In genomic region chr10:112928452-112929221, GRCm38 (mm10) we compare ENCODE assay signal across 8 mouse cellular contexts. TPM values are rescaled to one million over a fixed set of nuclear protein-coding genes. Genes with fewer than 3 reads are reported as not detected.
DNase-seq lines count a peak whose midpoint lies in the region; ATAC-seq and TF ChIP-seq lines count a peak whose summit lies in the region.

TSS of gene Atxn7l3b (minus strand) at chr10:112929001.

- TF ChIP-seq CTCF in MEL (IDR thresholded peaks at IDR 0.05 in 2 of 3, conservative IDR thresholded peaks at IDR 0.05 in 1 of 3; ENCODE audit: control insufficient read depth in 1 of 3, insufficient read depth in 1 of 3, low read depth in 2 of 3, low read length in 3 of 3, poor library complexity in 1 of 3, severe bottlenecking in 1 of 3), result no peak
- TF ChIP-seq CTCF in cerebellum, adult 2 months (IDR thresholded peaks at IDR 0.05; ENCODE audit: borderline replicate concordance, insufficient read depth, low read depth, low read length), result no peak
- no peak for TF ChIP-seq CTCF in forebrain, postnatal 0 days (IDR thresholded peaks at IDR 0.05; ENCODE audit: low read depth)

- H3K4me2 ChIP-seq in forebrain, postnatal 0 days (ENCODE audit: low read depth), result peak within 1 kb of the TSS; percentile 82
- peak within 1 kb of the TSS; percentile 68 for H3K4me2 ChIP-seq in lung, embryonic 15.5 days

- H3K27ac ChIP-seq in MEL (ENCODE audit: control insufficient read depth, low read depth, low read length), result peak within 1 kb of the TSS; percentile 80
- peak within 1 kb of the TSS; percentile 85 for H3K27ac ChIP-seq in cerebellum, adult 2 months (ENCODE audit: insufficient read depth, low read length)
- H3K27ac ChIP-seq in forebrain, postnatal 0 days (ENCODE audit: low read depth, low read length), result peak within 1 kb of the TSS; percentile 97
- peak within 1 kb of the TSS; percentile 95 for H3K27ac ChIP-seq in lung, embryonic 15.5 days

- H3K9ac ChIP-seq in MEL (ENCODE audit: control insufficient read depth, low read depth, low read length, poor library complexity, severe bottlenecking), result peak within 1 kb of the TSS; percentile 100
- H3K9ac ChIP-seq in forebrain, postnatal 0 days, result peak within 1 kb of the TSS; percentile 96
- peak within 1 kb of the TSS; percentile 98 for H3K9ac ChIP-seq in lung, embryonic 15.5 days

- peak; percentile 100 for ATAC-seq in forebrain, postnatal 0 days
- peak; percentile 100 for ATAC-seq in lung, embryonic 15.5 days (ENCODE audit: borderline replicate concordance, extremely low read depth, low FRiP score, low TSS enrichment)

- peaks cover 16 to 19% of the 10 kb centered on the region in 2 experiments for H3K4me1 ChIP-seq in MEL (ENCODE audit: control insufficient read depth in 1 of 2, insufficient read depth in 2 of 2, low read length in 2 of 2)
- peaks cover 5% of the 10 kb centered on the region for H3K4me1 ChIP-seq in cerebellum, adult 2 months (ENCODE audit: control insufficient read depth, insufficient read depth, low read length)
- peaks cover 12% of the 10 kb centered on the region for H3K4me1 ChIP-seq in forebrain, postnatal 0 days (ENCODE audit: insufficient read depth)
- peaks cover 20% of the 10 kb centered on the region for H3K4me1 ChIP-seq in lung, embryonic 15.5 days

- peaks cover 6 to 35% of the 10 kb centered on the region in 2 experiments for H3K36me3 ChIP-seq in MEL (ENCODE audit: control insufficient read depth in 1 of 2, insufficient read depth in 2 of 2, low read length in 2 of 2)
- peaks cover 11% of the 10 kb centered on the region for H3K36me3 ChIP-seq in forebrain, postnatal 0 days (ENCODE audit: insufficient read depth)
- peaks cover 25% of the 10 kb centered on the region for H3K36me3 ChIP-seq in lung, embryonic 15.5 days

- H3K9me3 ChIP-seq in MEL (replicated peaks; ENCODE audit: insufficient read depth, low read length), result no peaks in the 10 kb centered on the region
- H3K9me3 ChIP-seq in forebrain, postnatal 0 days (ENCODE audit: low read length), result no peaks in the 10 kb centered on the region
- no peaks in the 10 kb centered on the region for H3K9me3 ChIP-seq in lung, embryonic 15.5 days

- peak; percentile 92 for DNase-seq in MEL (ENCODE audit: low read depth, low spot score)
- peak; percentile 96 to 97 for DNase-seq in cerebellum, adult 2 months
- DNase-seq in forebrain, postnatal 0 days, result peak; percentile 96
- DNase-seq in heart, postnatal 4 days, result peak; percentile 98
- DNase-seq in layer of hippocampus, adult 8-10 months (ENCODE audit: low spot score in 2 of 2), result peak; percentile 89 to 94
- peak; percentile 91 for DNase-seq in ovary, adult 18-20 months (ENCODE audit: low spot score)
- DNase-seq in thymus, postnatal 0 days (ENCODE audit: low spot score), result peak; percentile 90

- under 1% methylated on average over 70 of the region's 70 CpGs for WGBS in cerebellum, adult 2 months
- 2% methylated on average over 70 of the region's 70 CpGs for WGBS in forebrain, postnatal 0 days
- under 1% methylated on average over 60 of the region's 70 CpGs for WGBS in lung, embryonic 15.5 days

- no peaks in the 10 kb centered on the region for H3K27me3 ChIP-seq in MEL (ENCODE audit: control insufficient read depth in 1 of 2, insufficient read depth in 2 of 2, low read length in 2 of 2)
- H3K27me3 ChIP-seq in cerebellum, adult 2 months (ENCODE audit: control insufficient read depth, insufficient read depth, low read length), result no peaks in the 10 kb centered on the region
- H3K27me3 ChIP-seq in forebrain, postnatal 0 days (ENCODE audit: insufficient read depth, low read length), result no peaks in the 10 kb centered on the region
- H3K27me3 ChIP-seq in lung, embryonic 15.5 days, result no peaks in the 10 kb centered on the region

- peak; percentile 63 to 90 for TF ChIP-seq POLR2A in MEL (IDR thresholded peaks at IDR 0.05; ENCODE audit: control insufficient read depth in 1 of 2, insufficient read depth in 1 of 2, low read depth in 1 of 2, low read length in 2 of 2, poor library complexity in 1 of 2)
- TF ChIP-seq POLR2A in cerebellum, adult 2 months (IDR thresholded peaks at IDR 0.05; ENCODE audit: borderline replicate concordance, insufficient read depth, low read length), result peak; percentile 96

- TF ChIP-seq RAD21 in MEL (IDR thresholded peaks at IDR 0.05; ENCODE audit: low read depth, low read length), result no peak

- H3K4me3 ChIP-seq in MEL (ENCODE audit: control insufficient read depth in 1 of 2, insufficient read depth in 1 of 2, low read depth in 2 of 2, low read length in 2 of 2), result peak within 1 kb of the TSS; percentile 95 to 99
- peak within 1 kb of the TSS; percentile 81 for H3K4me3 ChIP-seq in cerebellum, adult 2 months (replicated peaks; ENCODE audit: insufficient read depth, low read depth, low read length)
- H3K4me3 ChIP-seq in forebrain, postnatal 0 days (ENCODE audit: low read depth, low read length), result peak within 1 kb of the TSS; percentile 70
- peak within 1 kb of the TSS; percentile 89 for H3K4me3 ChIP-seq in lung, embryonic 15.5 days

- H3K79me2 ChIP-seq in MEL (ENCODE audit: control insufficient read depth, insufficient read depth, low read length, poor library complexity), result peaks cover 28% of the 10 kb centered on the region

- no peak; a peak in 1 of 4 replicates for TF ChIP-seq EP300 in MEL (IDR thresholded peaks at IDR 0.05; ENCODE audit: low read depth in 1 of 2, low read length in 2 of 2)

TF ChIP-seq in MEL, 35 proteins besides CTCF, POLR2A, EP300 and RAD21:
- peak; percentile 77 for TF ChIP-seq TBP (IDR thresholded peaks at IDR 0.05; ENCODE audit: low read depth, low read length)
- peak; percentile 78 for TF ChIP-seq HCFC1 (IDR thresholded peaks at IDR 0.05; ENCODE audit: low read depth, low read length)
- TF ChIP-seq ZMIZ1 (IDR thresholded peaks at IDR 0.05; ENCODE audit: low read depth, low read length), result peak; percentile 69
- TF ChIP-seq NRF1 (IDR thresholded peaks at IDR 0.05; ENCODE audit: insufficient read depth, low read depth, low read length, poor library complexity, severe bottlenecking), result peak; percentile 95
- TF ChIP-seq POLR2AphosphoS2 (IDR thresholded peaks at IDR 0.05; ENCODE audit: low read length), result peak; percentile 77
- TF ChIP-seq USF1 (IDR thresholded peaks at IDR 0.05; ENCODE audit: low read depth, low read length), result no peak
- 0 out of 2 replicates have a peak, but pooled peaks have one; percentile 4 for TF ChIP-seq MXI1 (IDR thresholded peaks at IDR 0.05; ENCODE audit: low read depth, low read length)
- peak; percentile 22; the same call in 1 of the 2 replicates for TF ChIP-seq SIN3A (IDR thresholded peaks at IDR 0.05; ENCODE audit: low read length)
- no peak for TF ChIP-seq E2F4 (IDR thresholded peaks at IDR 0.05; ENCODE audit: borderline replicate concordance, low read depth, low read length)
- peak; percentile 77 for TF ChIP-seq NELFE (IDR thresholded peaks at IDR 0.05; ENCODE audit: low read depth, low read length)
- TF ChIP-seq MYB (IDR thresholded peaks at IDR 0.05; ENCODE audit: low read depth, low read length), result no peak
- peak; percentile 52 for TF ChIP-seq TCF12 (IDR thresholded peaks at IDR 0.05; ENCODE audit: low read depth, low read length)
- TF ChIP-seq ELF1 (IDR thresholded peaks at IDR 0.05; ENCODE audit: low read depth, low read length), result peak; percentile 72; the same call in 1 of the 2 replicates

RNA-seq across cellular contexts. Expression of gene Atxn7l3b, which starts in this region (rescaled TPM):
- 29.5 and 37.3 TPM in 2 replicates for total RNA-seq in MEL (2012; rRNA removed)
- 10 to 100 TPM in 1 of 2 experiments, not detected in 1; 60.7 TPM for polyA plus RNA-seq in MEL (2012; ENCODE audit: insufficient read depth in 1 of 2, insufficient read length in 2 of 2, low read depth in 1 of 2, low replicate concordance in 2 of 2, missing spikeins in 1 of 2)
- 77.6 and 78.3 TPM in 2 replicates for polyA plus RNA-seq in cerebellum, adult 2 months (2012; rRNA removed)
- 234 and 262 TPM in 2 replicates for total RNA-seq in forebrain, postnatal 0 days (2014; rRNA removed)
- 404 and 419 TPM in 2 replicates for polyA plus RNA-seq in forebrain, postnatal 0 days (2015; fragmentation: Nextera tagmentation; extraction: Ambion mirVana)
- 10 to 100 TPM; 69.0 to 70.4 TPM for total RNA-seq in heart, postnatal 4 days (2021)
- 100 to 1,000 TPM; 142 to 162 (median 150) TPM for total RNA-seq in layer of hippocampus, adult 8-10 months (2022)
- polyA plus RNA-seq in lung, embryonic 15.5 days (2015; fragmentation: Nextera tagmentation; extraction: Ambion mirVana), result 174 TPM in 2 replicates
- 152 and 164 TPM in 2 replicates for polyA plus RNA-seq in thymus, postnatal 0 days (2015; fragmentation: Nextera tagmentation; extraction: Ambion mirVana)

Comparison
In these comparisons a context has a peak if more than half of its experiments do, and no peak if none do; other contexts are left out.
1. Peak in every context shown above with its lines: DNase-seq, ATAC-seq, H3K4me3 ChIP-seq and H3K27ac ChIP-seq.